Mouse (Mus musculus): ENCODE measurements at regions not wholly inside any gene's neighbourhood (a gene's known extent, or its start where the extent isn't known, plus 50 kb on each side); places are given as distances from the start of the nearest gene placed in this dataset.

DNA sequence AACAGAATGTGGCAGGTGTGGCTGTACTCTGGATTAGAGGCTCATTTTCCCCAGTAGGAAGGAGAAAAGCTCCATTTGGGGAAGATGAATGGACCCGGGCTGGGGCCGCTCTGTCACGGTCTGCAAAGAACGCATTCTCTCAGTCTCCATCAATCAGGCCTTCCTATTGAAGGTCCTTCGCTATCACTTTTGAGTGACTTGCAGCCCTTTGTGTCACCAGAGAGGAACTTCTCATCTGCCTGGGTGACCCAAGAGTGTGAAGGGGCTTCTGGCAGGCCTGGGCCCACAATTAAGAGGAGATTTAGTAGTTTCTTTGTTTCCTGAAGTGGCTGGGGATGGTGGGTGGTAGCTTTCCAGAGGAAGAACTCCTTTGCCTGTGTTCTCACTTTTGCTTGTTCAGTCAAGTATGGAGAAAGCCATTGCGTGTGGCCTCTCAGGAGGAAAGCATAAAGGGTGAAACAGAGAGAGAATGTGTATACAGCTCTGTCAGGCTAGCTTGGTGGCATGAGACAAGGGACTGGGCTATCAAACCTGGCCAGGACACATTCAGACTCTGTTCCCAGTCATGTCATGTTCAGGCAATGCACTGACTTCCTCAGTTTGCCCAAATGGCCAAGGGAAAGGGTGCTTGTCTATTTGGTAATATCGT is 1374.2 kb downstream of the Gsdmc2 start:
- DNase-seq (ENCODE audit: low spot score) = no peak

DNA sequence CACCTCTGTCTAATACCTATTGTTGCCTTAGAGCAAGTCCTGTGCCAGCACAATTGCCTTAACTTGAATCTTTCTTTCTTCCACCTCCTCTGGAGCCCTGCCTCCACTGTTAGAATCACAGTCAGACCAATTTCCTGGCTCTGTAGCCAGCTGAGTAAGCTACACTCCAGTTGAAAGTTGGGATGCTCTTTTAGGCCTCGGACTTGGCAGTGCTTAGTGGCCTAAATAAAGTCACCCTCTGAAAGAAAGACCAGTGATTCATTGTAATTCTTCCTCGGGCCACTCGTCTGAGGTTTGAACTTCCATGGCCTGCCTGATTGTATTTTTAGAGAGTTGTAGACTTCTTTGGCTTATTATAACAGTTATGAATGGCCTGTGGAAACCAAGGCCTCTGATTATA is 1376.9 kb downstream of the Gsdmc2 start:
- DNase-seq (ENCODE audit: low spot score) = no peak

DNA sequence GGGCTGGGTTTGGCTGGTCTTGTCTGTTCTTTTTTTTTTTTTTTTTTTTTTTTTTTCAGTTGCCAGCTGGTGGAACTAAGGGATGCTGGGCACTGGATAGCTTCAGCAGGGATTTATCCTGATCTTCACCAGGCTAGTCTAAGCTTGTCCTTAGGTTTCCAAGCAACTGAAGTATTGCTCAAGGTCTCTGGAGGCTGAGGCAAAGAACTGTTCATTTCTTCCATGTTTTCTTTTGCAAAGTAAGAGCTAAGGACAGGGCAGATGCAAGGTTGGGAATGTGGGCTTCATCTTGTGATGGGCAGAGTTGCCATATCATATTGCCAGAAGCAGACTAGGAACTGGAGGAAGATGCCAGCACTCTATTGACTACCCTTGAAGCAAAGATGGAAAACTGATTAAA is 1378.1 kb downstream of the Gsdmc2 start:
- DNase-seq (ENCODE audit: low spot score) = no peak

DNA sequence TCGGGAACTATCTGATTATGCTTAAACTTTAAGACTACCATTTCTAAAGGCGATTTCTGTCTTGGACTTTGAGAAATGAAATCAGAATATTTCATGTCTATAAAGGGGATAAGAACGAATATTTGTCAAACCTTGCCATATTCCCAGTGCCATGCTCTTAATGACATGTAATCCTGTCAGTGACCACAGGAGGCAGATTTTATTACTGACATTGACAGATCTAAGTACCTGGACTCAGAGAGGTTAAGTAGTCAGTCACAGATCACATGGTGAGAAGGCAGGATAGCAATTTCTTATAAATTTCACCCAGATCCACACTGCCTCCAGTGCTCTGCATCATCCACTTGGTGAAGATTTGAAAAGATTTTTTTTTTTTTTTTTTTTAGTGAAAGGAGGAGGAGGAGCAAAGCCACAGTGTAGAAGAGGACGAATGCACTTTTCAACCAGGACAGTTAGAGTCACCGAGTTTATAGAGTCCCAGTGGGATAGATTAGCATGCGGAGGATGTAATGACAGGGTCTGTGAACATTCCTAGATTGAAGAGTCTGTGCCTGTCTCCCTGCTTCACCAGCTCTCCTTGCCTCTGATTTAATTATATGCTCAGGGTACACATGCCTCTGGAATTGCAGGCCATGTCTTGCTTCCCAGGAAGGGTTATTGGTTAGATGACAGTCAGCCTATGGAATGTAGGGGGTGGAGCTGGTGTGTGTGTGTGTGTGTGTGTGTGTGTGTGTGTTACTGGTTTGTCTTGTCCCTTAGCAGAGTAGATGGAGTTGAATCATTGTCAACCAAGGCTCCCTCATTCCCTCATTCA is 1379.7 kb downstream of the Gsdmc2 start:
- no peak for DNase-seq (ENCODE audit: low spot score)

DNA sequence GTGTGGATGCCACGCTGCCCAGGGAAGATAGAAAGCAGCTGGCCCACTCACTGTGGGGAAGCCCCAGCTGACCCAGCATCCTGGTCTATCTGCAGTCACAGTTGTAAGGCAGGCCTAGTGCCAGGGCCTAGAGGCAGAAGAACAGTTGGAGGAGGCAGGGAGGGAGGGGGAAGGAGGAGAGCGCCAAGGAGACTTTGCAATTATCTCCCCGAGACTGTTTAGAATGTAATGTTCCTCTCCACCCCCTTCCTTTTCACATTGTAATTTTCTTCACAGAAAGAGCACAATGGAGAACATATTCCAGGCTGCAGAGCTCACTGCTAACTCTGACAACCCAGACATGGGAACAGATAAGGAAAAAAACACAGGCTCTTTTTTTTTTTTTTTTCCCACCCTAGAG is 1382.3 kb downstream of the Gsdmc2 start:
- no peak for DNase-seq (ENCODE audit: low spot score)

DNA sequence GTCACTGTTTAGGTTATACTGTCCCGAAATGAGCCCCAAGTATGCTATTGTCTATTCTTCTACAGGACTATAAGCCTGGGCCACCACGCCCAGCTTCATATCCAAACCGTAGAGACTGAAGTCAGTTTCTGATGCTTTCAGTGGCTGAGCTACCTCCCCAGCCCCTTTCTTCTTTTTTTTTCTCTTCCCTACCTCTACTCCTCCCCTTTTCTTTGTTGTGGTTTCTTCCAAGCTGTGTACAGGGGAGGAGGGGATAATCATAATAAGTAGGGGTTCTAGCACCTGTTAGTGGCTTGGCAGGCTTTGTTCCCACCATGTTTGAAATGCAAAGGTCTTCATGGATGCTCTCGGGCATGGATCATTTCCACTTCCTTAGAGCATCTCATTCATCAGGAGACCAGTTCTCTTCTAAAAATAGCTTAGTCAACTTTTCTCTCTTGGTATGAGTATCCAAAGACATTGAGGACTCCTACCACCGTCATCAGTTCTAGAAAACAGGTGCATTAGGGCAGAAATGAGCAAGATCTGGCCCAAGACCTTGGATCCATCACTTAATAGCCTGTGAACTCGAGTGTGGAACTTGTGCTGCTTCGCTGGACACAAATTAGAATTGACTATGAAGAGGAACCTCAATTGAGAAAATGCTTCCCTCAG is 1383.5 kb downstream of the Gsdmc2 start:
- DNase-seq (ENCODE audit: low spot score) = no peak

DNA sequence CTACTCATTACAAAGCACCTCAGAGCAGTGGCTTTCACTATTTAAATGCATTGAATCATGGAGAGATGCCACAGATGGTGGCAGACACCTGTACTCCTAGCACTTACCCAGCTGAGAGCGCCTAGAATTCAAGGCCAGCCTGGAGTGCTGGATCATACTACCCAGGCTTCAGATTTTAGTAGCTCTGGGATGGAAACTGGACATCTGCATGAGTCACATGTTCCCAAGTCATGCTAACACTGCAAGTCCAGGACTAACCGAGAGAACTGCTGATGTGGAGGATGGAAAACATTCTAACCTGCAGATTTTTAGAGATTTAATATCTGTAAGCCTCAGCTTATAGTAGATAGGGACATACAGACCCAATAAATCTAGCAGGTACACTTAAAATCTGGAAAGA is 1384.3 kb downstream of the Gsdmc2 start:
- DNase-seq (ENCODE audit: low spot score) = no peak

DNA sequence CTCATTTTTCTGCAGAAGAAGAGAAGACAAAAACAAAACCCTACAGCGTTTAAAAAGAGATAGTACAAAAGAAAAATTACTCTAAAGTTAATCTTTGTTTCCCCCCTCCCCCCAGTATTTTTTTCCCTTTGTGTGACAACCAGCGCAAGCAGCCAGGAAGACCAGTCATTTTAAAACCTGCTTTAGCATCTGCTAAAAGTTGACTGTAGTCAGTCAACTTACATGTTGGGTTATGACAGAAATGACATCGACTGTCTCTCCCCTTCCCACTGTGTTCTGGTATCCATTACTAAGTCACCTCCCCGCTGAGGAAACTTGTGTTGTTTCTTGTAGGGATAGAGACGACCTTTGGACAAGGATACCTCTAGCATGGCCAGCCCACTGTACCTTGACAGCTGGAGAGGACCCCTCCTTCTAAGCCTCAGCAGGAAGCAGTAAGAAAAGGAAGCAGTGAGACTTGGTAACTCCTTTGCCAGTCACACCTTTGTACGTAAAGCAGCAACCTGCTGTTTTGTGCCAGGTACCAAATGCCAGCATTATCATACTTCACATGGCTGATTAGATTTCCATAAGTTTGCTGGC is 1384.9 kb downstream of the Gsdmc2 start:
- DNase-seq (ENCODE audit: low spot score) = no peak

DNA sequence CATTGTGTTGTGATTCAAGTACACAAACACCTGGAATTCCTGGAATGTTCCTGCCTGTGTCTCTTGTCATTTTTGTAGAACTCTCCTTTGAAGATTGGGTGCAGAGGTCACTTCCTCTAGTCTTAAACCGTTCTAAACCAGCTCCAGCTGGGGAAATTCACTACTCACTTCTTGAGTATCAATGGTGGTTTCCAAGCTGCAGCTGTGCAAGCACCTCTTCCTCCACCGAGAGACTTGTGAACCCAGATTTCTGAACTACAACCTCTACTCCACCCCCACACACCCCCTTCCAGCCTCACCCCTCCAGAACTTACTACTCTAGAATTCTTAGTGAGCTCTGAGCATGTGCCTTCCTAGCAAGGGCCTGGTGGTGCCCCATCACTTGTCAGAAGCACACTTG is 1387.0 kb downstream of the Gsdmc2 start:
- DNase-seq (ENCODE audit: low spot score) = no peak

DNA sequence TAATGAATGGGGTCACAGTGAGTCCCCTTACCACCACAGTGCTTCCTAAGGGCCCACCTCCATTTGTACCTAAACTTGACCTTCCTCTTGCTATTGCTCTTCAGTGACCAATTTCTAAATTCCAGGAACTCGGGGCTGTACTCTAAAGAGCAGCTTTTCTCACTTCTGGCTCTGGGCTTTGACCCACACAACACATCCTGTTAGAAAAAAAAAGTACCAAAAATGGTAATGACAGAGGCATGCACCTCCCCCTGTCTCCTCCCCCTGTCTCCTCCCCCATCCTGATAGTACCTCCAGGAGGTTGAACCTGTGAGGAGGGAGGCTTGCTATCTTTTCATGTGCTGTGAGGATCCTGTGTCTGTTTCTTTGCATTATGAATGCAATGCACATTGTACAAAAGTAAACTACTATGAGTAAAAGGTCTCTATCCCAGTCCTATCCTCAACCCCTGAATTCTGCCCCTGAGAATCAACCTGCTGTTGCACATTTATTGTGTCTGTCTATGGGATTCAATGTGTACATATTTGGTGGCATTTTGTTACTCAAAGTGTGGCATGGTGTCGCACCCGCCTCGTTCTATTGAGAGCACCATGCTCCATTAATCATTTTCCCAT is 1387.8 kb downstream of the Gsdmc2 start:
- no peak for DNase-seq (ENCODE audit: low spot score)

DNA sequence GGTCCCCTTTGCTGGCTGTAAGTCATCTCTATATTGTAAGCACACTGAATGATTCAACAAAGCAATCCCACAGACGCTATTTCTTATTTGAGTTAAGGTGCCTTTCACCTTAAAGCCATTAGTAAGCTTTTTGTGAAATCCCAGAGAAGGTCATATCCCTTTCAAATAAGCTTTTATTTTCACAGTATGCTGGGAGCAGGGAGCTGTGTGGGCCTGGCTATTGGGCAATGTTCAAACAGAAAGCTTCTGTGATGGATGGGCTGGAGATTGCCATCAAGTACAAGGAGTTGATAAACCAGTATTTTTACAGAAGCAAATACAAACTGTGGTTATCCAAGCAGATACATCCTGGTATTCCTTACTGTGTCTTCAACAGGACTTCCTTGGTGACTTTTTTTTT is 1389.0 kb downstream of the Gsdmc2 start:
- no peak for DNase-seq (ENCODE audit: low spot score)

DNA sequence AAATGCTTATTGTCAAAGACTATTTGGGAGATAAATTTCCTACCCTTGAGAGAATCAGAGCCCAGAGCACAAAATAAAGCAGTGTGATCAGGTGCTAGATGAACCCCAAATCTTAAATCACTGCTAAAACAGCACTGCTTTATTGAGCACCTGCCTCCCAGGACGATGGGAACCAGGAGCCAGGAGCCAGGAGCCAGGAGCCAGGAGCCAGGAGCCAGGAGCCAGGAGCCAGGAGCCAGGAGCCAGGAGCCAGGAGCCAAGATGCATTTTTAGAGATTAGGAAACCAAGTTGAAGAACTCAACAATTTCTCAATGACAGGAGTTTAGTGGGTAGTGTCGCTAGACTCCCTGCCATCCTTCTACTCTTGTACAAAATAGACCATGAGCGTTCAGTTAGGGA is 1396.9 kb downstream of the Gsdmc2 start:
- no peak for DNase-seq (ENCODE audit: low spot score)

DNA sequence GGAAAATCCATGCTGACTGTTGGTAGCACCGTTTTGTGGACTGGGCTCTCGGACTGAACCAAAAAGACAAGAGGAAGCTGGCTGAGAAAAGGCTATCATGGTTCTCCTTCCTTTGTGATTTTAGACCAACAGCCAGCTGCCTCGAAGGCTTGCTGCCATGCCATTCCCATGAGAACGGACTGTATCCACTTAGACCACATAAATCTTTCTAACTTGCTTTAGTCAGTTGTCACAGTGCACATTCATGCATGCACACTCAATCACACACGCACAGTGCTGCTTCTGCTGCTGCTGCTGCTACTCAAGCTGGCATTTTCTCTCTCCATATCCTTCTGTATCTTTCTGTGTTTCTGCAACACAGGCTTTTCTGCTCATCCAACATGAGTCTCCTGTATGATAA is 1405.8 kb downstream of the Gsdmc2 start:
- DNase-seq (ENCODE audit: low spot score) = peak; percentile 8

DNA sequence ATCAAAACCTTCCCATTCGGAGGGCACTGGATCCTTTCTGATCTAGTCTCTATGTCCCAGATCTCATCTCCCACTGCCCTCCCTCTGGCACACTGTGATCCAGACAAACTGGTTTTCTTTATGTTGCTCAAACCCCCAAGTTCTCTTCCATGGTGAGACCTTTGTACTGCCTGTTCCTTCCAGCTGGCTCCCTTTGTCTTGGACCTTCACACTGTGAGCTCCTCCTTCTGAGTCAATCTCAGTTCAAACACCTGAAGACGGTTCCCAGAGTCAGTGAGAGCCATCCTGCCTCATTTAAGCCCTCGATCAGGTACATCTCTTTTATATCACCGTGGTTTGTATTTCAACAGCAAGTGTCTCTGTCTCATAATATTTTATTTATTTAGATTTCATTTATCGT is 1408.3 kb downstream of the Gsdmc2 start:
- DNase-seq (ENCODE audit: low spot score) = no peak

DNA sequence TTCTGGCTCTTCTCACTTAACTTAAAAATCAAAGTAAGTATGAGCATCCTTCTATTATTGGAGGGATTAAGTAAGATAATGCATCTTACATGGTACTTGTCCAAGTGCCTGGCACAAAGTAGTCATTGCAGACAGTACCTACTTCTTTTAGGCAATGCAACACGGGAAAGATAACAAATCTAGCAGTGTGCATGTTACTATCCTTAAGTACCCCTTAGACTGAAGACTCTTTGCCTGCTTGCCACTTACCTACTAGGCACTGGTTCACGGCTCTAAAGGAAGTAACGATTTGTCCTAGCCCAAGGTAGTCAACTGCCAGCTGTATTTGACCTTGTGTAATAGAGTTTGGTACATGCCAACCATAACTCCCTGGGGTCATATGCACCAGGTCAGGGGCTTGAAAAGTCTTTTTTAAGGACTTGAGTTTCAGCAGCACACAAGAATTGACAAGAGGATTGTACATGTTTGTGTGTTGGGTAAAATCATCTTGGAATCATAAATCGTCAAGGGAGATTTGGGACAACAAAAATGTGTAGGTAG is 1409.8 kb downstream of the Gsdmc2 start:
- DNase-seq (ENCODE audit: low spot score) = no peak

DNA sequence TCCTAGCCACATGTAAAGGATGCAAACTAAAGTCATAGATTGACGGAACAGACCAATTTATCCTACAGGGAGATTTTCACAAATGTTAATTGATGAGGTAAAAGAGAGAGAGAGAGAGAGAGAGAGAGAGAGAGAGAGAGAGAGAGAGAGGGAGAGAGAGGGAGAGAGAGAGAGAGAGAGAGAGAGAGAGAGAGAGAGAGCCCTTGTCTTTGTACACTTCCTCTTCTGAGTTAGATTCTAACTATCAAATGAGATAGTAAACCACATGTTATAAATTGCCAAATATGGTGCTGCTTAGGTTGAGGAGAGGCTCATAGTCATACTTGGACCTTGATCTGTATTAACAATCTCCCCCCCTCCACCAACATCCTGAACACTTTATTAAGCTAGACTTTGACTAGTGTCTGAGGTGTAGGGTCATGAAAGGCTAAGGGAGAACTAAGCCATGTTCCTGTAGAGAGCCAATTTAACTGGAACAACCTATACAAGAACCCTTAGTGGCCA is 1412.2 kb downstream of the Gsdmc2 start:
- DNase-seq (ENCODE audit: low spot score) = no peak

DNA sequence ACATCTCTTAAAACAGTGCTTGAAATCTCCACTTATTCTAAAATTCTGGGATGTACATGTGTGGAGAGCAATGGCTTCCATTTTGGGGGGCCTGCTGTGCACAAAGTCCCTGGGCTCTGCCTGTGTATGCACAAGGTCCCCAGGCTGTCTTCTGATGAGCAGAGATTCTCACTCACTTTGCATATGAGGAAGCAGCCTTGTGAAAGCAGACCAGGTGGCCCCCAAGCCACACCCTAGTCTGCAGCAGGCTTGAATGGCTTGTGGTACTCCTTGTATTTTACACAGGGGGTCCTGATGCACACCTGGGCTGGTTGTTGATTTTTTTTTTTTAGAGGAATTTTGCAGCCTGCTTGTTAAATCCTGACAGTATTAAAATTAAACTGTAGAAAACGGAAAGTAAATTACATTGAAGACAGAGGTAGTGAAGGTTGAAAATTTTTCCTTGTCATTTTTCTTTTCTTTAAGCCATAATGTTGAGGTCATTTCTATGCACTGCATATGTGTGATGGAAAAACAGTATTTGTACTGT is 1413.8 kb downstream of the Gsdmc2 start:
- DNase-seq (ENCODE audit: low spot score) = no peak

DNA sequence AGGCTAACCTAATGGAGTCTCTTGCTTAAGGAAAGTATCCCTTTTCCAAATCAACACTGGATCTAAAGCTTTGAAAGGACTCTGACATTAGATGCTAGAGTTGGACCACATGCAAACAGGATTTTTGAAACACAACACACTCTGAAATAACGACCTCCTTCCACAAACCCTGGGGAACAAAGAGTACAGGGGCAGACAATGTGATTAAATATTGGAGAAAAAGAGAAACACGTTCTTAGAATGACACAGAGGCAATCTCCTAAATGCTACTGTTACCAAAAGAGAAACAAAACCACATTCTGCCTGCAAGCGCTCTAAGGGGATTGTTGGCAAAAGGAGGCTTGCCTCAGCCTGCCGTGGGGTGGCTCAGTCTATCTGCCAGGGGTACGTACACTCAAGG is 1422.0 kb downstream of the Gsdmc2 start:
- no peak for DNase-seq (ENCODE audit: low spot score)

DNA sequence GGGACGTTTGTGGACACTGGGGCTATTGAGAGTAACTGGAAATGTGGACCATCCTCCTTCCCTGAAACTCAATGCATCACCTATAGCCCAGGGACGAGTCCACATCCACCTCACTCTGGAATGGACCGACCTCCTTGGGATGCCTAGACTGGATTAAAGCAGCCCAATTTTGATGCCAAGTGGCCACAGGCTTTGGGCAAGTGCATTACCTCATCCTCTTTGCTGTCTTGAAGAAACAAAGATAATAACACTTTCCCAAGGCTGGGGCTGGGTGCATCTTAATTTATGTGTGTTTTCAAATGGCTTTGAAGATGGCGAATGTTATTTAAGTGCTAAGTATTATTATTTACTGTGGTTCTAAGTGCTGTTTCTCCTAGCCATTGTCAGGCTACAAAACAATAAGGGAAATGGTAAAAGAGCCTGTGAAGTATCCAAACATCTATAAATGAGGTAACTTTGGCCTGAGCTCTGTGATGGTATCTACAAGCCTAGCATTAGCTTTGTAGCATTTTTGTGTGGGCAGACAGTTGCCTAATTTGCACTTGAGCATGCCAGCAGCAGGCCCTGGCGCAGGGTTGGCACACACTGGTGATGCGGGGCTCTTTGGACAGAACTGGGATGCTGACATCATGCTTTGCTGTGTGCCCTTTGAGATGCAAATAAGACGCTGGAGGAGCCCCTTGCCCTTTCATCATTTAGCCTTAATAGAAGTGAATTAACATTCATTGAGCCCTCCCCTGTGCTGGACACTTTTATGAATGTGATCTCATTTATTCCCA is 1423.7 kb downstream of the Gsdmc2 start:
- DNase-seq (ENCODE audit: low spot score) = no peak

DNA sequence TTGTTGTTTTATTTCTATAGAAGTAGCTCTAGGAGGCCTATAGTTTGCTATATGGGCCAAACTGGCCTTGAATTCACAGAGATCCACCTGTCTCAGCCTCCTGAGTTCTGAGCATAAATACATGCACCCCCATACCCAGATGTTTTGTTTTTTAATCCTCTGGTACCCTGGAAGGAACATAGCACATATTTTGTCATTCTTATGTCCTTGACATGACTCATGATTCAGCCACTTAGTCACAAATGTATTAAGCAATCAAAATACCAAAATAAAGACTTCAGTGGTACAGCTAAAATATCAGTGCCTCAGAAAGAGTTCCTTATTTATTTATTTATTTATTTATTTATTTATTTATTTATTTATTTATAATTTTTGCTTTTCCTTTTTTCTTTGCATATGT is 1428.3 kb downstream of the Gsdmc2 start:
- DNase-seq (ENCODE audit: low spot score) = no peak

DNA sequence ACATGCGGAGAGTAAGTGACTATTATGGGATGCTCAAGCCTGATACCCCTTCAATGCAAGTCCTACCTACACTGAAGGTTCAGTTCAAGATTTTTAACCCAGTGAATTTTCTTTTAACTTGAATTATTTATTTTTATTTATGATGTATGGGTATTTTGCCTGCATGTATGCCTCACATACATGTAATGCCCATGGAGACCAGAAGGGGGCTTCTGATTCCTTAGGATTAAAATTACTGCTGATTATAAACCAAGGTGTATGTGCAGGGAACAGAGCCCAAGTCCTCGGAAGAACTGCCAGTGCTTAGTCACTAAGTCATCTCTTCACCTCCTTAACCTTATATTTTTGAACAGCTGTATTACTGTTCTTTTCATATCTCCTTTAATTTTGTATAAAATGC is 1431.3 kb downstream of the Gsdmc2 start:
- DNase-seq (ENCODE audit: low spot score) = no peak

Measured in retina, embryonic 14.5 days (tissue).